Mouse (Mus musculus) thymus, adult 2 months (tissue): ENCODE data around the gene Mdc1.

ENCODE experiments used
- CTCF ChIP-seq: fragments of 200-500 bp; IDR thresholded peaks from 2 replicates; pipeline ENCODE4 v1.5.1; 2012; ENCODE audit warnings: mild to moderate bottlenecking, control low read depth, low read length, moderate library complexity, borderline replicate concordance; ENCODE audit not compliant: control insufficient read depth, poor library complexity, insufficient read depth; ENCODE audit errors: extremely low read depth
- POLR2A ChIP-seq: fragments of 200-500 bp; IDR thresholded peaks from 2 replicates; pipeline ENCODE4 v1.6.1; 2012; ENCODE audit warnings: mild to moderate bottlenecking, low read length, control low read depth, moderate library complexity; ENCODE audit not compliant: control insufficient read depth, poor library complexity, insufficient read depth; ENCODE audit errors: extremely low read depth

GRCm38 (mm10) chr17:35803858-35804399 lies 37.4 kb upstream of the Mdc1 start:
- TF ChIP-seq CTCF, result no peak
- TF ChIP-seq POLR2A, result no peak
